Mouse (Mus musculus) thymus, postnatal 36 days (tissue): ENCODE results near the gene Rab4a.

Experiments used
- DNase-seq, 2 experiments: peaks; one replicate each; pipeline ENCODE4 v3.0.0; 2022; ENCODE audit warnings: mixed read lengths in 2 of 2

Rab4a gene

DNA sequence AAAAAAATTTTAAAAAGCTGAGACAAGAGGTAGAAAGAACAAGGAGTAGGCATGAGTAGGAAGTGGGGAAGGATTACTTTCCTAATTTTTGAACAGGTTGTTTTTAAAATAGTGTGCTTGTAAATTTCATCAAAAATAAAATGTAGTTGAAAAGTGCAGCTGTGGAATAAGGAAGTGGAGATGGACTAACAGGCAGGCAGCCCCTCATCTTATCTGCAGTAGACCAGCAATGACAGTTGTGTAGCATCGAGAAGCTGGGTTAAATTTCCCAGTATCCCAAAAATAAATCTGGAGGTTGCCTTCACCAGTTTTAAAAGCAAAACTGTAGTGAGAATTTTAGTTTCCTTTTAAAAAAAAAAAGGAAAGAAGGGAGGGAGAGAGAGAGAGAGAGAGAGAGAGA lies 48.5 kb downstream of the Rab4a start:
- no peak for DNase-seq

DNA sequence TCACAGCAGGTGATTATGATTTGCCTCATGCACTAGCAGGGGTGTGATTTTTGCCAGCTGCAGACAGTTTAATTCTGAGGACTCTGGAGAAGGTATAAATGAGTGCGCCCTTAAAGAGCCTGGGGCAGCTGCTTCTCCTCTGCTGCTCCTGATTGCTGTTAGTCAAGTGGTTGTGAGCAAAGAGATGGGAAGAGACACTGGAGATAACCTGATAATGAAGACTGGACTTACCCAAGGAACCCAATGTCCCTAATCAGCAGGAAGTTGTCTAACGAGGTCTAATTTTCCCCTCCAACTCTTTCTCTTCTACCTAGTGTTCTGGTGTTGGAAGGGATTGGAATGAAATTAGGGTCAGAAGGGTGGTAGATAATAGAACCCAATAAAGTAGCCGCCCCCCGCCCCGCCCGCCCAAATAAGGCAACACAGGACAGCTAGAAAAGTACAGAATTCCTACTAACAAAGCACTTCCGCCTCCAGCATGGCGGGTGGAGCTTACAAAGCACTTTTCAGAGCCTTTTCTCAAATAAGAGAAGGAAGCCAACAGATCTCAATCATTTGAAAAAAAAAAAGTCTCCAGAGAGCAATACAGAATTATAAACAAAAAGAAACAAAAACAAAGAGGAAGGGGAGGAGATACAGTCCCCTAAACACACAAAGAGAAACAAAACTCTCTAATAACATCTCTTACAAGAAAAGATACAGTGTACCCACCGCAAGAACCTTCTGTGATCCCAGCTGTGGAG lies 49.1 kb downstream of the Rab4a start:
- DNase-seq, result no peak

- no peak for DNase-seq
Observed at GRCm38 (mm10) chr8:123857361-123857760, 51.6 kb downstream of the Rab4a start.

GRCm38 (mm10) chr8:123858574-123858940 lies 52.8 kb downstream of the Rab4a start:
- DNase-seq, result no peak

GRCm38 (mm10) chr8:123858941-123859647 lies 53.3 kb downstream of the Rab4a start:
- DNase-seq, result peak; percentile 94 to 95

DNA sequence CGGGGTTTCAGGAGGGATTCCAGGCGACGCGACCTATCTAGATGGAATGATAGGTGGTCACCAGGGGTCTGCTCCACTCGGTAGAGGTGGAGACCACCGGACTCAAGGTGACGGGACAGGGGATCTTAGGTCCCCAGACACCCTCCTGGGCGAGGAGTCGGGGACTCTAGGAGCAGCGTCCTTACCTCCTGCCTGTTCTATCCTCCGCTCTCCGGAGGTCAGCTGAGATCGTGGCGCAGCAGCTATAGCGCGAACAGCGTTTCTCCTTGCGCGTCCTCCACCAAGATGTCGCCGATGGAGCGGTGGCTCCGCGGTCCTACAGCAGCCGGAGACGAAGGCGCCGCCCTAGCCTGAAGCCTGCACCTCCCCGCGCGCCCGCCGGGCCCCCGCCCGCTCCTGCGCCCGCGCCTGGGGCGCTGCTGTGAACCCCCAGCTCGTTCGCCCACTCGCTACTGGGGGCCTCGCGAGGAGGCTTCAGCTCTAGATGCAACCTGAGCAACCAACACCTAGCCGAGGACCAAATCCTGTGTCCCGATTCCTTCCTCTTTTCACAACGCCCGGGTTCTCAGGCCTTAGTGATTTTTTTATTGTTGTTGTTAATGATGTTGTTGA lies 54.0 kb downstream of the Rab4a start, which contains the start of gene Ccsap:
Gene Ccsap, minus strand, starts transcription at position 562 of the 612 bp plus-strand sequence.
- DNase-seq, result peak; percentile 64 to 76

- no peak for DNase-seq
Observed at GRCm38 (mm10) chr8:123860386-123860785, 54.6 kb downstream of the Rab4a start.

DNA sequence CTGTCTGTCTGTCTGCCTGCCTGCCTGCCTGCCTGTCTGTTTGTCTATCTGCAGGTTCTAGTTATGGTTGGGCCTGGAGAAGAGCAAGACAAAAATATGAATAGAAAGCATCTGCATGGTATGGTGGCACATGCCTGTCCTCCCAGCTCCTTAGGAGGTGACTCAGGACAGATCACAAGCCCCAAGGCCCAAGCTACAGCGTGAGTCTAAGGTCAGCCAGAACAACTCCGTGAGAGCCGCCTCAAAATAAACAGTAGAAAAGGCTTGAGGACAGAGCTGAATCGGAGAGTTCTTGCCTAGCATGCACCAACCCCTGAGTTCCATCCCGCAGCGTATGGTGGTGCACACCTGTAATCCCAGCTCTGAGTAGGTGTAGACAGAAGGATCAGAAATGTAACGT lies 60.0 kb downstream of the Rab4a start:
- no peak for DNase-seq

- DNase-seq, result no peak
Observed at GRCm38 (mm10) chr8:123866971-123867370, 61.2 kb downstream of the Rab4a start.

- no peak for DNase-seq
Observed at GRCm38 (mm10) chr8:123872048-123872447, 66.3 kb downstream of the Rab4a start.

GRCm38 (mm10) chr8:123873364-123873763 lies 67.6 kb downstream of the Rab4a start:
- DNase-seq, result no peak

DNA sequence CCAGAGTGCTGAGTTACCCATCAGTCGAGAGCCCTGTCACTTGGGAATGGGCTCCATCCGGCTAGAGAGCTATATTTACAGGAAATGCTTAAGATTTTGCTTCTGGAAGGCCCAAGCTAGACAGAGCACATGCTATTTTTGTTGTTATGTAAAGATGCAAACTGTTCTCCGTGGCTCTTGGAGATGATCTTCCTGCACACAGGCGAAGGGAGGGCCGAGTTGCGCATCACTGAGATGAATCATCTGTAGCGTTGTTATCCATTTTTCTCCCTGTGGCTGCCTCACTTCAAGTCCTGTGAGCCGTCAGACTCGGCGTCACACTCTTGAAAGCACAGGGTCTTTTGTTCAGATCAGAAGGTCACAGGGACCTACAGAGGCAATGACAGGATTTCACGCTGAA lies 68.5 kb downstream of the Rab4a start:
- no peak for DNase-seq

DNA sequence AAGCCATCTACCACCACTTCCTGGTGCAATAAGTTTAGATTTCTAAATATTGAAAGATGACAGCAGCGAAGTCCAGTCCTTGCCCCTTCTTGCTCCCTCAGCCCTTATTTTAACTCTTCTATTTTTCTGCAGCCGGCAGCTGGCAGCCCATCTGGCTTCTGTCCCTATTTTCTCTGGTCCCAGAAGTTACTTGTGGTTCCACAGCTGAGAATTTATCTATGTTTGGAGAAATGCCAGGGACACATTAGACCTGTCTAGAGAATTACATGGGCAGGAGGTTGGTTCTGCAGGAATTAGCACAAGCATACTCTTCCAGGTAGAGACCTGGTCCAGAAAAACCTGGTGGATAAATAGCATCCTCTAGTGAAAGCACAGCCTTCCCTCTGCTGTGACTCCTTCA lies 72.1 kb downstream of the Rab4a start:
- DNase-seq, result no peak

- DNase-seq, result no peak
Observed at GRCm38 (mm10) chr8:123880271-123880670, 74.5 kb downstream of the Rab4a start.

GRCm38 (mm10) chr8:123880821-123881350 lies 75.1 kb downstream of the Rab4a start:
- no peak for DNase-seq

- no peak for DNase-seq
Observed at GRCm38 (mm10) chr8:123882412-123882811, 76.6 kb downstream of the Rab4a start.

GRCm38 (mm10) chr8:123883094-123883493 lies 77.3 kb downstream of the Rab4a start:
- DNase-seq, result no peak
